Mouse (Mus musculus): ENCODE results near the gene Fxr2.
"Not testable (repeated sequence)": the region's sequence is repeated elsewhere in the genome, so short reads cannot be mapped to it uniquely, and the experiment has no call there.

Gene Fxr2

DNA sequence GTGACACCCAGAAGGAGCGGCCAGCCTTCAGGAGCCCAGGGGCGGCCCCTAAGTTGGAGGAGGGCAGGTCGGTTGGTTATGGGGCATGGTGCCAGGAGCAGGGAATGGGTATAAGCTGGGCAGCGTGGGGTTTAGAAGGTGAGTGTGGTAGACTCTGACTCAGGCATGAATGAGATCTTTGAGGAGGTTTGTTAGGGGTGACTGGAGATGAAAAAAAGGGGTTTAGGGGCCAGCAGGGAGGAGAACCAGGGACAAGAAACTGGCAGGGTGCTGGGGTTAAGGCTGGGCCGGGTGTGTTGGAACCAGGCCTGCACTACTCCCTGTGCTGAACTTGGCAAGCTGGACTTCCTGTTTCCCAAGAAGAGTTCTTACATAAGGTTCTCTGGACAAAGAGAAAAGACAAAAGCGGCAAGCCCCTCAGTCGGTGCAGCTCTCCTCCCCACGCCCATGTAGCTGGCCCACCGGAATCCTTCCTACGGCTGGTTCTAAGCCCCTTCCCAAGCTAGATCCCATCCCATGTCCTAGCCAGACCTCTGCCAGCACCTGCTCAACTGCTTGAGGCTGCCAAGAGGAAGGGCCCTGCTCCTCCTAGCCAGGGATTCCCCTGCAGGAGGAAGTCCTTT is 52.8 kb downstream of the Fxr2 start, which contains the start of gene Tnfsf13:
Gene Tnfsf13 (minus strand): TSS at position 259 of the 623 bp plus-strand sequence.
- DNase-seq, result no peak

DNA sequence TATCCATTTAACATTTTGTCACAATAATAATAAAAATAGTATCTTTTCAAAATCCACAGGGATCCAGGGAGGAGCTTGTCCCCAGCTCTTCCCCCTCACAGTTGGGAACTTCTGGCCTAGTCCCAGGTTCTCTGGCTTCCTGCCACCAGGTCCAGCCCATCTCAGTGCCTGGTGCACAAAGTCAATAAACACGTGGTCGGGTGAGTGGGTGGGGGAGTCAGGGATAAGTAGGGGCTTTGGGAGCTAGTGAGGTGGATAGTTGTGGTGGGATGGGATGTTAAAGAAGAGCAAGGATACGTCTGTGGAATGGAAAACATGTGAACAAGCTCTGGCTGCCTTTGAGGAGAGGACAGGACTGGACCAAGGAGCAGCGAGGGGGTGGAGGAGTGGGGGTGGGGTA is 53.6 kb downstream of the Fxr2 start:
- no peak for DNase-seq

DNA sequence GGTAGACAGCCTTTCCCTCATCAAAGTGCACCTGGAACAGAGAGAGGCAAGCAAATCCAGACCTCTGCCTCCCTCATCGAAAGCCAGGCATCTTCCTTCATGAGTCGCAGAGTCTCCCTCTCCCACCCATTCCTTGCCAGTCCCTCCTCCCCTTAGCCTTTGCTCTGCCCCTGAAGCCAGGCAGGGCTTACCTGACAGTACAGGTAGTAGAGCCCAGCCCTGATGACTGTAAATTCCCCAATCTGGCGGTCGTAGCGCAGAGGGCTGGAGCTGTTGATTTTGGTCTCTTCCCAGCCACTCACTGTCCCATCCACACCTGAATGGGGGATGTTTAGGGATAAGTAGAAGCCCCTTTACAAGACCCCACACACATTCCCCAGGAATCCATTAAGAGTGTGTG is 54.3 kb downstream of the Fxr2 start:
- DNase-seq, result no peak

DNA sequence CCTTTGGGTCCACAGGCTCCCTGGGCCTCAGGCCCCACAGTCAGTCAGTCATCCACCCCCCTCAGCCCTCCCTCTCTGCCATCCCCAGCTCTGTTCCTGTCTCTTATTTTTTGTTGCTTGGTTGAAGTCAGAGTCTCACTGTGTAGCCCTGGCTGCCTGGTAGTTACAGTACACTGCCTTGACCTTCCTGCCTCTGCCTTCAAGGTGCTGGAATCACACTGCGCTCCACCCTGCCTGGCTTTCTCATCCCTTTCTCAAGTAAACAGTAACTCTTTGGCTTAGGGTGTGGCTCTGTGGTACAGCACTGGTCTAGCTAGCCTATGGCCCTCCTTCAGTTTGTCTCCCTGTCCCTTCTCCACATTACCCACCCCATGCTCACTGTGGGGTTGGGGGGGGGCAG is 57.1 kb downstream of the Fxr2 start:
- no peak for DNase-seq

DNA sequence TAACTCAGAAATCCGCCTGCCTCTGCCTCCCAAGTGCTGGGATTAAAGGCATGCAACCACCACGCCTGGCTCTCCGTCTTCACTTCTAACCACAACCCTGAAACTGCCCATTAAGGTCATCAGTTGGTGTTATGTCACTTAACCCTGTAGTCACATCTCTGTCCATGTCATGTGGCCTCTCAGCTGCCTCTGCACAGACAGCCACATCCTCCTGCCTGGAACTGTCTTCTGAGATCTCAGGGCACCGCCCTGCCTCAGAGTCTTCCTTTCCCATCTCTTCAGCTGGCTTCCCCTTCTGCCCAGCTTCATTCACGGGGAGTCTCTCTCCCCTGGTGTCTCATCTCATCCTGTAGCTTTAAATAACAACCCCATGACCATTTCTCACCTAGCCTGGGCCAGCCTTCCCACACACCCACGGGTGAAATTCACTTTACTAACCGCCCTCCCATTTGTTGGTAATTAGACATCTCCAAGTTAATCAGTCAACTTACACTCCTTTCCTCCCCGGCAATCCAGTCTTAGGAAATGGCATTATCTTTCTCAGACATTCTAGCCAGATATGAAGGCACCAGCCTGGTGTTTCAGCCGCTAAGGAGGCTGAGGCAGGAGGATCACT is 59.5 kb downstream of the Fxr2 start:
- no peak for DNase-seq

DNA sequence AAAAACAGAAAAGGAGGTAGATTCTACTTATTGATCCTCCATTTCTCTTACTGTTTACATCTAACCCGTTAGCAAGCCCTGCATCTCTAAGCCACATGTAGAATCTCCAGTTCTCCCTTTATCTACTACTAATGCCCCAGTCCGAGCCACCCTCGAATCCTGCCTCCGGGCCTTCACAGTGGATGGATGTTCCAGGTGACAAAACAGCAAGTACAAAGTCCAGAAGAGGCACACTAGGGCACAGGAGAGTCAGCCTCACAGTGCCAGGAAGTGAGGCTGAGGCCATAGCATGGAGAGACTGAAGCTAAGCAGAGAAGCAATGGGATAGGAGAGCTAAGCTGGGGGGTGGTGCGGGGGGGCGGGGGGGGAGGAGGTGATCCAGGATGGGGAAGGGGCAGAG is 60.1 kb downstream of the Fxr2 start:
- no peak for DNase-seq

DNA sequence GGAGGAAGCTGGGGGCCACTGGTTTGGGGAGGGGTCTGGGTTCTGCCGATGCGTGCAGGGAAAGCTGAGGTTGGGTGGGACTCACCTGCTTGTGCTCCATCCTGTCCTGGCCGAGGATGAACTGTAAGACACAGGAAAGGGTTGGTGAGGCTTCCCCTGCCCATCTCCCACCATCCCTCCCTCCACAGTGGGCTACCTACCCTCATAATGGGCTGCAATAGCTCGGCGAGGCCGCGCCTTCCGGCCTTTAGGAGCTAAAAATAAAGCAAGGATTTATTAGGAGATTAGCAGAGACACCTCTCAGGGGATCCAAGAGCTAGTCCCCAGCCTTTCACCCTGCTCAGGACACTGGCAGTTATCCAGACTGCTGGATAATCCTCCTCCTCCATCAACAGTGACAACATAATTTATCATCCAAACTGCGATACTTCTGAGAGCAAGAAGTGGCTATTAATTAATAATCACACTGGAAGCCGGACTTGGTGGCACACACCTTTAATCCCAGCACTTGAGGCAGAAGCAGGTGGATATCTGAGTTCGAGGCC is 60.7 kb downstream of the Fxr2 start:
- no peak for DNase-seq

DNA sequence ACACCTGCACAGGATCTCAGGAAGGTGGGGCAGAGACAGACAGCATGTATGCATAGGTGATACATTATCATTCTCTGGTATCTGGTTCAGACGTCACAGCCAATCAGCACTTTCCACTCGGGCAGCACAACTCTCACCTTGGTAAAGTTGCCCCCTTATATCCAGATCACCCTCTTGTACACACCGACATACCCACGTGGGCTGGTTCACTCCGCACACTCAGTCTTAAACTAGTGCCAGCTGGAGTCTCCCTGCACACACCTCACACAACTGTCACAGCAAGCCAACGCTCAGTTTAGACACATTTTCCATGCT is 62.2 kb downstream of the Fxr2 start:
- no peak for DNase-seq

DNA sequence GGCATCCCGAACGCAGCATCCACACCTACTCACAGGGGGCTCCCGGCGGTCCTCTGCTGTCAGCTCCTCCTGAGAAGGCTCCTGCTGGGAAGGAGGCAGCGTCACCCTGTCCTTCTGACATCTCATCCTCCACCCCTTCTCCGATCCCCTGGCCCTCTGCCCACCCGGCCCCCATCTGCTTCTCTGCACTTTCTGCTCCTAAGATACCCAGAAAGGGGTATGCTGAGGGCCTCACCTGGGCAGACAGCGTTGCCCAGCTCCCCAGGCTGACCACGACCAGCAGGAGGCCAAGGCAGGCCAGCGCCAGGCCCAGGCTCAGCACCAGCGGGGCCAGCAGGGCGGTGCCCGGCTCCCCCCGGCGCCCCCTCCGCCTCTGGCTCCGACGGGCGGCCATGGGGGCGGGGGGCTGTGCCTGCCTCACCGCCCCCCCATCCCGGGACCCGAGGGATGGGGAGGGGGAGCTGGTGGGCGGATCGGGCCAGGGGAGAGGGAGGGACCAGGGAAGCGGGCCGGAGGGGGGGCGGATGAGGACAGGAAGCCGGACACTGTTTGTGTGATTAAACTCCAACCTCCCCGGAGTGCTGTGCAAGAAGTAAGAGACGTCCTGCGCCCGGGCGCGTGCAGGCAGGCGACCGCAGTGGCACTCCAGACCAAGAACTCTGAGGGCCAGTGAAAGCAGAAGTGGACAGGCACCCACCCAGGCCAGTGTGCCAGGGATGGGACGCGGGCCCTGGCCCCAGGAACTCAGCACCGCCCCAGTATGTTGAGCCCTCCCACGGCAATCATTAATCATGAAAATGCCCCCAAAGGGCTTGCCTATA is 62.8 kb downstream of the Fxr2 start, which contains the start of the genes Tnfsf12 and Tnfsfm13:
Gene Tnfsf12 (minus strand): TSS at position 489 of the 821 bp plus-strand sequence.
Gene Tnfsfm13 (minus strand): TSS at position 738 of the 821 bp plus-strand sequence.
- DNase-seq, result peak; percentile 72

DNA sequence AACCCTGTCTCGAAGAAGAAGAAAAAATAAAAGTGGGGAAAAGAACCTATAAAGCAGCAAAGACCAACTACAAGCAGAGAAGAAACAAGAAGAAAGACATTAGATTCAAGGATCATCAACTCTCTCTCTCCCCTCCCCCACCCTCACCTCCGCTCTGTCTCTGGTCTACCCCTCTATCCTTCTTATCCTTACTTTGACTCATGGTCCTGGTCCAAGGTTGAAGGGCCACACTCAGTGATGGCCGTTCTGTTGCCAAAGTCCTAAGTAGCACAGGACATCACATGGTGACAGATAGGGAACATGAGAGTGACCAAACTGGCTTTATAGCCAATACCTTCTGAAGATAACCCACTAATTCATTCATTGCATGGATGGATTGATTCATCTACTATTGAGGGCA is 64.6 kb downstream of the Fxr2 start:
- DNase-seq, result no peak

DNA sequence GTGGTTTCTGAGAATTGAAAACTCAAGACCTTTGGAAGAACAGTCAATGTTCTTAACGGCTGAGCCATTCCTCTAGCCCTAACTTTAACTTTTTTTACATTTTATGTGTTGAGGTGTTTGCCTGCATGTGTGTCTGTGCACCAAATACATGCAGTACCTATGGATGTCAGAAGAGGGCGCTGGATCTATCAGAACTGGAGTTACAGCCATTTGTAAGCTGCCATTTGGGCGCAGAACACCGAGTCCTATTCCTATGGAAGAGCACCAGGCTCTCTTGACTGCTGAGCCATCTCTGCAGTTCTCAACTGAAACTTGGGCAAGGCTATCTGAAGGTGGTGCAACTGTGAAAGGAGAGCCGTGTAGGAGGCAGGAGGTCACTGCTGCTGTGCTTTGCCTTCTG is 65.8 kb downstream of the Fxr2 start:
- no peak for DNase-seq

DNA sequence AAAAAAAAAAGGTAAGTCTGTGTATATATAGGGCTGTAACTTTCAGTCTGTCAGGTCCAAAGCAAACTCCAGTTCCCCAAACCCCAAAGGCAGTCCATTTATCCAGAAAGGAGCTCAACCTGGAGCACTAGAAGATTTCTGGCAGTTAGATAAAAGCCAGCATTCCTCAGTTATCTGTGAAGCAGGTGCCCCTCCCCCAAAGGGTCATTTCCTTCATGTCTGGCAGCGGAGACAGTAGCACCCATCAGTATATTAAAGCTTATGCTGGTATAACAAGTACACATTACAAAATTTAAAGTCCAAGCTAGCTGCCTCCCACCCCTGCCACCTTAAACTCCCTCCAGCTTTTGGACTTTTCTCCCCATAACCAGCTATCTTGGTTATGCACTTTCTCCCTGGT is 66.8 kb downstream of the Fxr2 start:
- no peak for DNase-seq

DNA sequence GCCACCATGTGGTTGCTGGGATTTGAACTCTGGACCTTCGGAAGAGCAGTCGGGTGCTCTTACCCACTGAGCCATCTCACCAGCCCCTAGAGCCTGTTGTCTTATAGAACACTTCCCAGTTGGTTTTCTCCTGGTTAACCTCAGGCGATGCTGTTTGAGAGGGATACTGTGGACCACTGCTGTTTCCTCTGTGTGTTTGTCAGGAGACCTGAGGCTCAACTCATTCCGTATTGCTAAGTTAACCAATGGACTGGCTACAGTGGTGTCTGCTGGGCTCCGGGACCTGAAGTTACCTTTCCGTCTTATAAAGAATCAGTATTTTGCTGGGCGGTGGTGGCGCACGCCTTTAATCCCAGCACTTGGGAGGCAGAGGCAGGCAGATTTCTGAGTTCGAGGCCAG is 70.1 kb downstream of the Fxr2 start:
- DNase-seq, result not testable (repeated sequence)

Data from embryo, embryonic 11 days (tissue).